Mouse (Mus musculus) brown adipose tissue, adult 24 weeks (tissue): ENCODE data around the gene Olfr1338. TPM values are rescaled to one million over a fixed set of nuclear protein-coding genes. Genes with fewer than 3 reads are reported as not detected.
"Not testable (repeated sequence)": the region's sequence is repeated elsewhere in the genome, so short reads cannot be mapped to it uniquely, and the experiment has no call there.

Experiments
- H3K27ac ChIP-seq: fragments of 200-500 bp; replicated peaks from 2 replicates; pipeline ENCODE4 v1.5.1; 2012; ENCODE audit warnings: low read depth, mild to moderate bottlenecking, low read length
- H3K4me1 ChIP-seq: fragments of 200-500 bp; 2 replicates; pipeline ENCODE4 v1.6.1; 2012; ENCODE audit warnings: low read length, mixed read lengths; ENCODE audit not compliant: control insufficient read depth, insufficient read depth, insufficient read length
- H3K4me3 ChIP-seq: fragments of 200-500 bp; 2 replicates; pipeline ENCODE4 v1.5.1; 2012; ENCODE audit warnings: low read depth, mild to moderate bottlenecking, low read length, moderate library complexity; ENCODE audit not compliant: insufficient read depth
- polyA plus RNA-seq: library from polyadenylated mRNA; stranded (reverse); fragments of >200 nt; gene quantifications from 2 replicates; pipeline ENCODE4 v1.2.4, GENCODE M21; 2012; ENCODE audit not compliant: missing spikeins, insufficient read depth, insufficient read length

The Olfr1338 gene
- polyA plus RNA-seq: not detected in 2 replicates

DNA sequence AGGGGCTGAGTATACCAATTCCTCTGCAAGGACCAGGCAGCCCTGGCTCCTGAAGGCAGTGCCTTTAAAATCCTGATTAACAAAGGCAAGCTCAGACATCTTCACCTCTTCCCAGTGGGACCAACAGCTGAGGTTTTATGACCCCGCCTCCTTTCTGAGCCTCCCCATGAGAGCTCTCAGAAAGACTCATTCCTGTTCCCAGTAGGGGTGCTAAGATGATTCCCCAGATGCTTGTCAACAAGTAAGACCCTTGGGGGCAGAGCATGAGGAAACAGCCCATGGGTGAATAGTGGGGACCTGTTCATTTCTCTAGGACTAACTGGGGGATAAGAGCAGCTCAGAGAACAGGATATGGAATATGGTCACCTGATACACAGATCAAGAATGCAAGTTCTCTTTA, at the start of gene Olfr1338:
TSS of gene Olfr1338 (minus strand) at position 101 of the 400 bp plus-strand sequence.
- no peaks in the 10 kb centered on the region for H3K4me1 ChIP-seq
- H3K4me3 ChIP-seq: no peak within 1 kb of the TSS
- H3K27ac ChIP-seq: no peak within 1 kb of the TSS

DNA sequence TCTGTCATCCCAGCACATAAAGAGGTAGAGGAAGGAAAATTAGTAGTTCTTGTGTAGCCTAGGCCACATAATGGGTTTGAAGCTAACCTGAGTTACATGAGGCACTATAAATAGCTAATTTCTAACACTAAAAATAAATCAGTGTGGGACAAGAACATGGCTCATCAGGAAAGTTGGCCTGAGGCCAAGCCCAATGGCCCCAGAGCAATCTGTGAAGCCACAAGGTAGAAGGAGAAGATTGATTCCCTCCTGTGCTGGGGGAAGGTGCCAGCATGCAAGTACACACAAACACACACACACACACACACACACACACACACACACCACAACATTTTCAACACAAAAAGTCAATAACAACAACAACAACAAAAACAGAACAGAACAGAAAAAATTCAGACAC, 34.3 kb upstream of the Olfr1338 start:
- not testable (repeated sequence) for H3K4me3 ChIP-seq, H3K4me1 ChIP-seq, H3K27ac ChIP-seq

DNA sequence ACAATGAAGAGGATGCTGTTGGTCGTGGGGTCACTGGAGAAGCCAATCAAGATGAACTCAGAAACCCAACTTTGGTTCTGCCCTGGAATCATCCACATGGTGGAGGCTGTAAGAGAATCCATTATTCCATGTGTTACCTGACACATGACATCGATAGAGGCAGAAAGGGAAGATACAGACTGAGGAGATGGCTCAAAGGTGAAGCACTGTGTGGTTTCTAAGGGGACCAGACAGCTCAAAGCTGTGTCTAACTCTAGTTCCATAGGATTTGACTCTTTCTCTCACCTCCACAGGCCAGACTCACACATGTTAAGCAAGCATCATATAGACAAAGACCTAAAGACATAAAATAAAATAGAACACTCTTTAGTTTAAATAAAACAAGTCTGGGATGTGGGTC, 23.9 kb upstream of the Olfr1338 start, which contains the start of gene Olfr1337:
TSS of gene Olfr1337 (minus strand) at position 101 of the 400 bp plus-strand sequence.
- Histone ChIP-seq H3K27ac (no peak within 1 kb of the TSS), H3K4me1 (no peaks in the 10 kb centered on the region)

DNA sequence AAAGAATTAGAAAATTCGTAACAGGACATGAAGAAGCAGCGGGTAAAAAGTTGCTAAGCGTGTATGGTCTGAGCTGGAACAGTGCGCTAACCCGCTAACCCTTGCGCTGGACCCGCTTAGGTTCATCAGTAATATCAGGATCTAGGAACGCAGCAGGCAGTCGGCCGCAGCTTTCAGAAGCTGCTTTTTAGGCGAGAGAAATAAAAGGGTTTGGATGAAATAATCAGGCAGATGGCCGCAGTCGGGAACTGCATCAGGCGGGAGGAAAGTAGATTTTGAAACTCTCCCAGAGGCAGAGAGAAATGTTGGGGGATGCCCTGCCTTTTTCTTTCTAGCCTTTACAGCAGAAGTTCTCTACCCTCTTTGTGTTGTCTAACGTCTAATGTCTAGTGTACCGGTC, 16.7 kb downstream of the Olfr1338 start:
- Histone ChIP-seq H3K4me3 (no peak overlapping the region), H3K27ac (no peak overlapping the region), H3K4me1 (no peaks in the 10 kb centered on the region)

More for the DNA sequence above, 23.9 kb upstream of the Olfr1338 start, which contains the start of gene Olfr1337:
- H3K4me3 ChIP-seq: no peak within 1 kb of the TSS

DNA sequence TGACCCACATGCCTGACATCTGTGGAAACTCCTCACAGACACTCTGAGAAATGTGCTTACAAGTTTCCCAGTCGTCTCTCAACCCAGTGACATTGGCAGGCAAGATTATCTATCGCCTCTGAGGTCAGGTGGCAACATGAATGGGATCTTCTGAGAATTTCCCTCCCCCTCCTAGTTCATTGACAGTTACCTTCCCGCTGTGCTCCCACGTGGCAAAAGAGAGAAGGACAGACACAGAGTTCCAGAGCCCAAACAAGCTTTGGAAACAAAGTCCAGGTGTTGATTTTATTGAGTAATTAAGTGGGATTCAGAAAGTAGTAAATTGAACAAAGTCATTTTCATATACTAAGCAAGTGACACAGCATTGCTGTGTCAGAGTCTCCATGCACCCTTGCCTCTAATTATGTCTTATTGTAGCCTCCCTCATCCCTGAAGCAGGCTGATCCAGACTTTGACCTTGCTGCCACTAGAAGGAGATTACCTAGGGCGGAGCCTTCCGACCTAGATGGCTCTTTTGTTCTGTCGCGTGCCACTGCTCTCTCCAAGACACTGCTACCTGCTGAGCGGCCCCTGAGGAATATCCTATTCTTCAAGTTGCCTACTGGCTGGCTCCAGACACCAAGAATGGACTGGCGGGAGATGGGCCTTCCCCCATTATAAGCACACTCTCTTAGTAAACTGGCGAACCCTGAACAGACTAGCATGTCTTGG, 17.4 kb downstream of the Olfr1338 start:
- Histone ChIP-seq H3K27ac (no peak overlapping the region), H3K4me3 (no peak overlapping the region), H3K4me1 (no peaks in the 10 kb centered on the region)

DNA sequence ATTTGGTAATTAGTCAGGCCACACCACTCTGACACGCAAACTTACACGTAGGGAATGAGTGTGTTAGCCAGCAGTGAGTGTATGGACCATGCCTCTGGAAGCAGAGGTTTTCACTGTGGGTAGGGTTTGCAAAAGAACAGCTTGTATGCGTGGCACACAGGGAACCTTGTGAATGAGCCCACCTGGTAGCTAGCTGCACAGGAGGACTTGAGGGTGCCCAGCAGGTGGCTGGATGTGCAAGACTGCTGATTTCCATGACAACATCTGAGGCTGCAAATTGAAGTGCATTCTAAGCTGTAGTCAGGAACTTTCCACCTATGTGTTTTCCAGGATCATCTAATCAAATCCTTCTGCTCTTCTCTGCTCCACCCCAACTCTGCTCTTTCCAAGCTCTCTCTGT, 19.0 kb downstream of the Olfr1338 start:
- H3K27ac ChIP-seq: no peak overlapping the region
- no peaks in the 10 kb centered on the region for H3K4me1 ChIP-seq
- no peak overlapping the region for H3K4me3 ChIP-seq

DNA sequence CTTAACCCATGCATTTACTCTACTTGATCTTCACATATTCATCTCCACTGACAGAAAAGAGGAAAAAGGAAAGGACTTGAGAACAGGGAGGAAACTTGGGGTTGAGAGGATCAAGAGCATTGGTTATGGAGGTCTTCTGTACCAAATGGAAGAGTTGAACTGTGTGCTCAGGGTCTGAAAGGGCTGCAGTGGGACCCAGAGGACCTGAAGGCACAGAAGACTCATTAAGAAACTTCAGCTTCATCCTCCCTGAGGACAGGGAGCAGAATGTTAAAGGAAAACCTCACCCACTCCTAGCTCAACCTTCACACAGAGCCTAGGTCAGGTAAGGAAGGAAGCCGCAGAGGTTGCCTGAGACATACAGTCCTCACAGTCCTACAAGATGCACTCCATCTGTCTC, 26.7 kb downstream of the Olfr1338 start, which contains the start of gene Olfr1339:
TSS of gene Olfr1339 (plus strand) at position 301 of the 400 bp plus-strand sequence.
- Histone ChIP-seq H3K4me1 (no peaks in the 10 kb centered on the region), H3K4me3 (no peak within 1 kb of the TSS), H3K27ac (no peak within 1 kb of the TSS)

DNA sequence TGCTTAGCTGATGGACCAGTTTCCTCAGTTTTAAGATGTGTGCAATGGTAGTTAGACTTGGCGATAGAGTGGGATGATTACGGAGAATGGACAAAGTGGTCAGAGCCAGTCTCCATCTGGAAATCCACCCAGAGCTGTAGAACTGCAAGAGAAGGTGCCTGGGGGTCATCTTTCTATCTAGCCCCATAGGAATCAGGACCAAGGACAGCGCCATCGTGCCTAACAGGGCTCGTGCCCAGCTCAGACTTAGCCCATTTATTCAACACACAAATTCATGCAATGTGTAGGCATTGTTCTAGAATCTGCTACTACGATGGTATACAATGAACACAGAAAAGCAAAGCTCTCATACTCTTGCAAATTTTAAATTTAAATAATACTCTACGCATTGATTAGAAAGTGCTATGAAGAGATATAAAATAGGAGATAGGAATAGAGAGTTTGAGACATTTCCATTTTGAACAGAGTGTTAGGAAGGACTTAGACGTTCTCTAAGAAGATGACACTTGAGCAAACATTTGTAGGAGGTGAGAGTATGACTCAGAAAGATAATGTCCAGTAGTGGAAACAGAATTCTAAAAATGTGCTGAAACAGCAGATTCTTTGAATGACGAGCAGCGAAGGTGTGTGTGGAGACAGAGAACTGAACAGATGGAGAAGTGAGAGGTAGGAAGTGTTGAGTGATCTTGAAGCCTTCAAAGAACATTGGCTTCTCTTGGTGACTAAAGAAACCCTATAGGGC, 36.6 kb downstream of the Olfr1338 start:
- no peak overlapping the region for H3K27ac ChIP-seq
- H3K4me3 ChIP-seq: no peak overlapping the region
- no peaks in the 10 kb centered on the region for H3K4me1 ChIP-seq

DNA sequence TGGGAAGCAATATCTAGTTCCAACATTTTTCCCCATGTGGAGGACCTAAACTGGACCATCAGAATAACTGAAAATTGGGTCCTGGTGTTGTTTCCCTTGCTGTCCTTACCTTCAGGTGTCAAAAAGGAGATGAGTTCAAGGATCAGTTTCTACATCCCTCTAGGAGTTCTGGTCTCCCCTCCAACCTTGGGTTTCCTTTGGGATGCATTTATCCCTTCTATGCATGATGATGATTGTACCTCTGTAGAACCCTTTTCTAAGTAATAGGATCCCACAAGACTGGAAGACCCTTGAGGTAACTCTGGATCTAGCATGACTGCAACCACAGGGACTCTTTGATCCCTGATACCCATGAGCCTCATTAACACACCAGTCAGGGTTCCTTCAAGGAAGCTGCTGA, 38.7 kb downstream of the Olfr1338 start, which contains the start of gene Olfr1340:
TSS of gene Olfr1340 (plus strand) at position 301 of the 400 bp plus-strand sequence.
- Histone ChIP-seq H3K4me1 (no peaks in the 10 kb centered on the region), H3K4me3 (no peak within 1 kb of the TSS), H3K27ac (no peak within 1 kb of the TSS)

DNA sequence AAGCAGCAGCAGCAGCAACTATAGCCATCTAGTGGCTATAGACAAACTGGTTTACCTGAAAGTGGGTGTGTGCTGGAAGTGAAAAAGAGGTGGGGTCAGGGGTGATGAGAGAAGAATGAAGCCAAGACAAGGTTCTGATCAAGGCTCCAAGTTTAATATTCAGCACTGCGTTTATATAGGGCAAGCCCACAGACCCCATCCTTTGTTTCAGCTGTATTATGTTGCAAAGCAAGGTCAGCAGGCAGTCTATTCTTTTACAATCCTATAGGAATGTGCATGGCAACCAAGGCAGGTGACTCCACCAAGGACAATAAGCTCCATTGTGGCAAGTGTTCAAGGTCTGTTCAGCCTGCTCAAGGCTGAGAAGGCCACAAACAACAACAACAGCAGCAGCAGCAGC, 46.9 kb downstream of the Olfr1338 start:
- Histone ChIP-seq H3K4me1 (no peaks in the 10 kb centered on the region), H3K27ac (no peak overlapping the region), H3K4me3 (no peak overlapping the region)

DNA sequence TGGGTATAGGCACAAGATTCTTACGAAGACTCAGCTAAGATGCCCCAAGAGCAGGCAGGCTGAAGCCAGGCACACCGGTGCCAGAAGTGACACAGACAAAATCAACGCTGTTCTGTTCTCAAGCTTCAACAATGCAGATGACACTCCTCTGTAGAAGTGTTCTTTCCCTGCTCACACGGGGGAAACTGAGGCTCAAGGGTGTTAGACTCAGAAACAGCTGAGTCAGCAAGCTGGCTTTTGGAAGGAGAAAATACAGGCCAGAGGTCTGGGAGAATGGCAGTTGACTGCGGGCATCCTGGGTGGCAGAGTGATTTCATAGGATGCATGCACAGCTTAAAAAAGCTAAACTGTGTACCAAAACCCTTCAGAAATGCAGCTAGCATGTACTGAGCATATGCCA, 50.5 kb downstream of the Olfr1338 start:
- H3K4me3 ChIP-seq: no peak overlapping the region
- no peaks in the 10 kb centered on the region for H3K4me1 ChIP-seq
- H3K27ac ChIP-seq: no peak overlapping the region

DNA sequence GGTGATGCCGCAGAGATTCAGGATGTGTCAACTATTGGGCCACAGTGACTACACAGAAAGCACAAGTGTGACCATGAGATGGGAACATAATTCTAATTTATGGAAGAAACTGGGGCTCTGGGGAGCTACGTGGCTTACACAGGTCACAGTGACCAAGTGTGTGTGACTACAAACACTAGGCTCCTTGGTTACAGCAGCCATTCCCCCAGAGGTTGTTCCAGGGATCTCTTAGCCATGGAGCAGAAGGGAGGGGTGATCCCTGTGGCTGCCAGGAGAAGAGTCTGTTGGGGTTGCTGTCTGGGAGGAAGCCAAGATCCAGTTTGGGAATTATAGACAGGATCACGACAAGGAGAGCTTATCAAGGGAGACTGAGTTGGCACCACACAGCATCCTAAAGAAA, 55.3 kb downstream of the Olfr1338 start, which contains the start of gene Olfr1341:
TSS of gene Olfr1341 (plus strand) at position 301 of the 400 bp plus-strand sequence.
- no peaks in the 10 kb centered on the region for H3K4me1 ChIP-seq
- no peak within 1 kb of the TSS for H3K4me3 ChIP-seq
- no peak within 1 kb of the TSS for H3K27ac ChIP-seq

Other genes with a start within 250 kb of the Olfr1338 start
- gene 2610528J11Rik, start 231.7 kb downstream of the Olfr1338 start, polyA plus RNA-seq: not detected in 2 replicates
- gene Tmem125, start 214.7 kb downstream of the Olfr1338 start, polyA plus RNA-seq: not detected in 2 replicates
- not detected in 2 replicates for gene Cfap57, start 138.0 kb downstream of the Olfr1338 start, polyA plus RNA-seq
- 45.1 and 47.8 TPM in 2 replicates for gene Ebna1bp2, start 137.9 kb downstream of the Olfr1338 start, polyA plus RNA-seq
- gene Olfr62, start 99.8 kb downstream of the Olfr1338 start, polyA plus RNA-seq: not detected in 2 replicates
- gene Olfr1342, start 66.0 kb downstream of the Olfr1338 start, polyA plus RNA-seq: not detected in 2 replicates
- gene Olfr1341, start 55.2 kb downstream of the Olfr1338 start, polyA plus RNA-seq: not detected in 2 replicates
- not detected in 2 replicates for gene Olfr1340, start 38.6 kb downstream of the Olfr1338 start, polyA plus RNA-seq
- not detected in 2 replicates for gene Olfr1339, start 26.6 kb downstream of the Olfr1338 start, polyA plus RNA-seq
- gene Olfr1337, start 23.8 kb upstream of the Olfr1338 start, polyA plus RNA-seq: not detected in 2 replicates
- gene Olfr1335, start 51.2 kb upstream of the Olfr1338 start, polyA plus RNA-seq: not detected in 2 replicates
- gene Olfr1333, start 77.5 kb upstream of the Olfr1338 start, polyA plus RNA-seq: not detected in 2 replicates
- not detected in 2 replicates for gene Olfr1331, start 105.9 kb upstream of the Olfr1338 start, polyA plus RNA-seq
- not detected in 2 replicates for gene Olfr1330, start 129.9 kb upstream of the Olfr1338 start, polyA plus RNA-seq
- not detected in 2 replicates for gene Olfr1329, start 158.7 kb upstream of the Olfr1338 start, polyA plus RNA-seq
- gene Olfr1328, start 179.9 kb upstream of the Olfr1338 start, polyA plus RNA-seq: not detected in 2 replicates
- not detected in 2 replicates for gene Lao1, start 202.8 kb upstream of the Olfr1338 start, polyA plus RNA-seq